Mouse (Mus musculus): ENCODE data around the gene Mast4.

- TF ChIP-seq EP300 (IDR thresholded peaks at IDR 0.05; ENCODE audit: low read depth): no peak
- TF ChIP-seq CTCF (IDR thresholded peaks at IDR 0.05; ENCODE audit: low read depth): no peak
These were observed 496.9 kb downstream of the Mast4 start for GRCm38 (mm10) chr13:102837427-102837826.
